Mouse (Mus musculus): ENCODE results near the gene Gm5128.
"Not testable (repeated sequence)": the region's sequence is repeated elsewhere in the genome, so short reads cannot be mapped to it uniquely, and the experiment has no call there.

Gm5128 gene

GRCm38 (mm10) chrX:135372984-135373383 lies at the start of gene Gm5128:
Gm5128 (plus strand) TSS chrX:135373284.
- not testable (repeated sequence) for DNase-seq

- not testable (repeated sequence) for DNase-seq
These were observed 12.4 kb upstream of the Gm5128 start for GRCm38 (mm10) chrX:135360685-135361084.

- DNase-seq, result not testable (repeated sequence)
These were observed 11.1 kb upstream of the Gm5128 start for GRCm38 (mm10) chrX:135361943-135362342.

- DNase-seq, result not testable (repeated sequence)
These were observed 30.5 kb downstream of the Gm5128 start for GRCm38 (mm10) chrX:135403578-135403977.

- not testable (repeated sequence) for DNase-seq
These were observed 48.1 kb downstream of the Gm5128 start for GRCm38 (mm10) chrX:135421203-135421602.

- not testable (repeated sequence) for DNase-seq
These were observed 48.7 kb downstream of the Gm5128 start for GRCm38 (mm10) chrX:135421824-135422223.

- not testable (repeated sequence) for DNase-seq
These were observed 49.4 kb downstream of the Gm5128 start for GRCm38 (mm10) chrX:135422473-135422872.
